Mouse (Mus musculus) embryonic facial prominence, embryonic 14.5 days (tissue): Measurements from ENCODE around the gene Lamp3. TPM values are rescaled to one million over a fixed set of nuclear protein-coding genes. Genes with fewer than 3 reads are reported as not detected.
"Not testable (repeated sequence)": the region's sequence is repeated elsewhere in the genome, so short reads cannot be mapped to it uniquely, and the experiment has no call there.

Source experiments
- ATAC-seq: fragments of 200-750 bp; cut with Nextera tagmentation; 2 replicates; pipeline ENCODE4 v1.8.0; 2017; ENCODE audit warnings: low read depth, moderate number of reproducible peaks, moderate TSS enrichment
- DNase-seq: peaks from one replicate; pipeline ENCODE4 v3.0.0-alpha.2; 2015; ENCODE audit warnings: low spot score
- H3K27ac ChIP-seq: fragments of 300-500 bp; sonication (generic); replicated peaks from 2 replicates; pipeline ENCODE4 v1.5.1; 2014; ENCODE audit warnings: low read depth, mild to moderate bottlenecking, low read length, moderate library complexity
- H3K27me3 ChIP-seq: fragments of 300-500 bp; sonication (generic); replicated peaks from 2 replicates; pipeline ENCODE4 v1.6.1; 2014; ENCODE audit warnings: low read length; ENCODE audit not compliant: control insufficient read depth, insufficient read depth
- H3K36me3 ChIP-seq: fragments of 300-500 bp; sonication (generic); 2 replicates; pipeline ENCODE4 v1.6.1; 2014; ENCODE audit warnings: low read length, mixed read lengths; ENCODE audit not compliant: control insufficient read depth, insufficient read depth
- H3K4me1 ChIP-seq: fragments of 300-500 bp; sonication (generic); 2 replicates; pipeline ENCODE4 v1.6.1; 2014; ENCODE audit warnings: antibody characterized with exemption, low read length; ENCODE audit not compliant: control insufficient read depth, insufficient read depth
- H3K4me2 ChIP-seq: fragments of 300-500 bp; sonication (generic); 2 replicates; pipeline ENCODE4 v1.6.1; 2014; ENCODE audit warnings: low read depth, mild to moderate bottlenecking, low read length, moderate library complexity, mixed read lengths
- H3K4me3 ChIP-seq: fragments of 300-500 bp; sonication (generic); 2 replicates; pipeline ENCODE4 v1.5.1; 2014; ENCODE audit warnings: low read depth, mild to moderate bottlenecking, low read length
- H3K9ac ChIP-seq: fragments of 300-500 bp; sonication (generic); 2 replicates; pipeline ENCODE4 v1.6.1; 2014; ENCODE audit warnings: low read depth, mild to moderate bottlenecking, low read length, moderate library complexity, mixed read lengths
- H3K9me3 ChIP-seq: fragments of 300-500 bp; sonication (generic); 2 replicates; pipeline ENCODE4 v1.6.1; 2016; ENCODE audit warnings: low read length; ENCODE audit not compliant: control insufficient read depth
- WGBS: fragments of 180-500 bp; shearing (Covaris S2); extraction: QIAGEN DNeasy Blood & Tissue Kit; methylation state at CpG from one replicate; pipeline ENCODE4 v1.1.7; 2014; 5-methylcytosine and 5-hydroxymethylcytosine counted together
- polyA plus RNA-seq: library from polyadenylated mRNA; unstranded; fragments of >200 nt; fragmentation: Nextera tagmentation; extraction: Ambion mirVana; gene quantifications from 2 replicates; pipeline ENCODE4 v1.2.1, GENCODE M21; 2014

Gene Lamp3
- polyA plus RNA-seq = 0.08 TPM in 1 of 2 replicates, not detected in the other

DNA sequence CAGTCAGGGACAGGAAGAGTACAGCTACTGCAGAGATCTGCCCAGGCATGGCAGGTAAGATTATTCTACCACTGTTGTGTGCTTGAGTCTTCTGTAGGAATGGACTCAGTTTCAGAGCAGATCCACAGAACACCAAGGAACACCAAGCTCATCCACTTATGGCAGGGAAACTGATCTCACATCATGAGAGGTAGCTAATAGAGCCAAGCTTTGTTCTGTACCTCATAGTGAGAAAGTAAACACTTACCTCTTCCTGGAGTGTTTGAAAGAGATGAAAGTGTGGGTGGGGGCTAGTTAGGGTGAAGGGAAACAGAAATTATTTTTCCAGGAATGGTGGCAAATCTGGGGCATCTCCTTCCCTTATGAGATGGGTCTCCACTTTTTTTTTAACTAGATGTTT, at the start of gene Lamp3:
Gene Lamp3 (minus strand): TSS at position 160 of the 400 bp plus-strand sequence.
- H3K27ac ChIP-seq = no peak within 1 kb of the TSS

DNA sequence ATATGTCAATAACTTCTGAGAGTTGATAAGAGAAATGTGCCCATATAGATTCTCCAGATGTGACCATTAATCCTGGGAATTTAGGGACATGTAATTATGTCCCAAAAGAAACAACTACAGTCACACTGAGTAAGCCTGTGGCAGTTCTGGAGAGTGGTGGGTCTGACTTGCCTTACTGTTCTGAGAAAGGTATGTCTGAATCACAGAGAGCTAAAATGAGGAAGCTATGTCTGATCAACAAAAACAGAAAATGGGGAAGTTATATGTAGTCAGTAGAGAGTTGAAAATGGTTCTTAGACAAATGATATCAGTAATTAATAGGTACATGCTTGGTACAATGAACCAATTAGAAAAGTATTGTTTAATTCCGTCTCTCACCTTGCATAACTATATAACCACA, 26.7 kb upstream of the Lamp3 start:
- H3K9ac ChIP-seq = no peak overlapping the region
- H3K4me2 ChIP-seq = no peak overlapping the region
- H3K9me3 ChIP-seq = no peaks in the 10 kb centered on the region
- H3K36me3 ChIP-seq = no peaks in the 10 kb centered on the region
- 81% methylated on average over 1 of the region's 1 CpGs for WGBS
- no peak overlapping the region for H3K4me3 ChIP-seq
- ATAC-seq (no peak), DNase-seq (no peak)
- H3K4me1 ChIP-seq = no peaks in the 10 kb centered on the region
- H3K27ac ChIP-seq = no peak overlapping the region
- H3K27me3 ChIP-seq = no peaks in the 10 kb centered on the region

More for the DNA sequence above, at the start of gene Lamp3:
- Histone ChIP-seq H3K4me1 (no peaks in the 10 kb centered on the region), H3K4me2 (no peak within 1 kb of the TSS), H3K9ac (no peak within 1 kb of the TSS), H3K4me3 (no peak within 1 kb of the TSS), H3K36me3 (no peaks in the 10 kb centered on the region), H3K27me3 (no peaks in the 10 kb centered on the region), H3K9me3 (no peaks in the 10 kb centered on the region)
- no peak for ATAC-seq
- no peak for DNase-seq

- not testable (repeated sequence) for H3K36me3 ChIP-seq, ATAC-seq, H3K4me3 ChIP-seq, H3K4me1 ChIP-seq, H3K4me2 ChIP-seq, DNase-seq, H3K9ac ChIP-seq, H3K27ac ChIP-seq, H3K9me3 ChIP-seq, H3K27me3 ChIP-seq
- 48% methylated on average over 2 of the region's 2 CpGs for WGBS
Observed at GRCm38 (mm10) chr16:19724139-19724538, 18.0 kb upstream of the Lamp3 start.

GRCm38 (mm10) chr16:19720959-19721358, 14.8 kb upstream of the Lamp3 start:
- no peaks in the 10 kb centered on the region for H3K9me3 ChIP-seq
- H3K27me3 ChIP-seq = no peaks in the 10 kb centered on the region; the same call in 1 of the 2 replicates
- no peaks in the 10 kb centered on the region for H3K36me3 ChIP-seq
- ATAC-seq = no peak
- DNase-seq = no peak
- no peak overlapping the region for H3K27ac ChIP-seq
- no peaks in the 10 kb centered on the region for H3K4me1 ChIP-seq
- H3K4me2 ChIP-seq = no peak overlapping the region
- WGBS = 47% methylated on average over 2 of the region's 2 CpGs
- no peak overlapping the region for H3K4me3 ChIP-seq
- no peak overlapping the region for H3K9ac ChIP-seq

DNA sequence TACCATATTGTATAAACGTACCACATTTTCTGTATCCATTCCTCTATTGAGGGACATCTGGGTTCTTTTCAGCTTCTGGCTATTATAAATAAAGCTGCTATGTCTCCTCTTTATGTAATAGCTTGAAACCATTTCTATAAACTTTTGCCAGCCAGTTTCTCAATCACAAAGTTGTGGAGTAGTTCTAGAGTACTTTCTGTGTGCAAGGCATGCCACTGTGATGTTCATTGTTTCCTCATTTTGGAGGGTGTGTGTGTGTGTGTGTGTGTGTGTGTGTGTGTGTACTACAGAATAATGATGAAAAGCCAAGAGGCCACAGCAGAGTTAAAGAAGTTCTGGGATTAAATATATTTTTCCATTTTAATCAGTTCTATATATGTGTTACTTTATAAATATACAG, 1.2 kb upstream of the Lamp3 start:
- no peaks in the 10 kb centered on the region for H3K36me3 ChIP-seq
- H3K4me3 ChIP-seq = no peak overlapping the region
- H3K9me3 ChIP-seq = no peaks in the 10 kb centered on the region
- no peaks in the 10 kb centered on the region for H3K27me3 ChIP-seq
- H3K4me1 ChIP-seq = no peaks in the 10 kb centered on the region
- H3K9ac ChIP-seq = no peak overlapping the region
- WGBS = 80% methylated on average over 1 of the region's 1 CpGs
- DNase-seq = no peak
- H3K4me2 ChIP-seq = no peak overlapping the region
- no peak for ATAC-seq
- H3K27ac ChIP-seq = no peak overlapping the region

GRCm38 (mm10) chr16:19699207-19699606, 7.0 kb downstream of the Lamp3 start:
- Histone ChIP-seq H3K4me1 (no peaks in the 10 kb centered on the region), H3K4me3 (no peak overlapping the region), H3K9me3 (no peaks in the 10 kb centered on the region), H3K9ac (no peak overlapping the region), H3K36me3 (no peaks in the 10 kb centered on the region), H3K27ac (no peak overlapping the region), H3K27me3 (no peaks in the 10 kb centered on the region), H3K4me2 (no peak overlapping the region)
- ATAC-seq (no peak), DNase-seq (no peak)

GRCm38 (mm10) chr16:19670768-19671357, 35.3 kb downstream of the Lamp3 start:
- H3K9ac ChIP-seq = no peak overlapping the region
- DNase-seq (no peak), ATAC-seq (no peak)
- no peaks in the 10 kb centered on the region for H3K9me3 ChIP-seq
- no peak overlapping the region for H3K27ac ChIP-seq
- H3K4me2 ChIP-seq = no peak overlapping the region
- H3K27me3 ChIP-seq = no peaks in the 10 kb centered on the region
- no peaks in the 10 kb centered on the region for H3K4me1 ChIP-seq
- 86% methylated on average over 2 of the region's 2 CpGs for WGBS
- H3K4me3 ChIP-seq = no peak overlapping the region
- H3K36me3 ChIP-seq = no peaks in the 10 kb centered on the region

DNA sequence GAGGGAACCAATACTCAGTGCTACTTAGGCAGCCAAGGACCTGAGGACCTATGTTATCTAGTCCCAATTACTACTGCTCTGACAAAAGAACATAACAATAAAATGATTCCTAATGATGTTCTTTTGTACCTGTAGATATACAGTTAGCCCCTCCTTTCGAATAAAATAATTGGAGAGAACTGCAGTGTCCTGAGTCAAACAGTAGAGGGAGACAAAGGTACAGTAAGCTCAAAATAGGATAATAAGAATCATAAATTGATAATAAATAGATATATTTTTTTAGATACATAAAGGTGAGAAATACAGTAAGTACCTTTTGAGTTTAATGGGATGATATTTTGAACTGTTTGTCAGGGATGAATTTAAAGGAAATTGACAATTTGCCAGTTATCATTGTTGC, 39.9 kb downstream of the Lamp3 start:
- DNase-seq (no peak), ATAC-seq (no peak)
- Histone ChIP-seq H3K4me2 (no peak overlapping the region), H3K4me1 (no peaks in the 10 kb centered on the region), H3K4me3 (no peak overlapping the region), H3K36me3 (no peaks in the 10 kb centered on the region), H3K27ac (no peak overlapping the region), H3K27me3 (no peaks in the 10 kb centered on the region), H3K9ac (no peak overlapping the region), H3K9me3 (no peaks in the 10 kb centered on the region)
- WGBS = 64% methylated on average over 1 of the region's 1 CpGs

DNA sequence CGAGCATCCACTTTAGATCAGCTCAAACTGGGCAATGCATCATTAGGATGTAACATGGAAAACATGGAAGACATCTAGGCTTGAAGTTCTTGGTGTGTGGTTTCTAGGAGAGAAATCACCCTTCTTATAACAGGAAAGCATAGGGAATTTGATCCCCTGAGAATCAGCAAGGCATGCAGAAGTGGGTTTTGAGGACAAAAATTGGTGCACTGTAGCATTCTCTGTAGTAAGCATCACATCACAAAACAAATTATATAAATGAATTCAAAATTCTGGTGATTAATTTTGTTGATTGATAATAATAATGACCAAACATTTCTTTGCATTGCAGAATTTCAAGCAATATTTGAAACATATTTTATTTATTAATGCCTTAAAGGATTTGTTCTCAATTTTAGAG, 76.4 kb downstream of the Lamp3 start, which contains the start of gene Olfr171:
Gene Olfr171 (minus strand): TSS at position 101 of the 400 bp plus-strand sequence.
- H3K4me3 ChIP-seq = no peak within 1 kb of the TSS
- no peak within 1 kb of the TSS for H3K4me2 ChIP-seq
- no peaks in the 10 kb centered on the region for H3K4me1 ChIP-seq
- WGBS = 84% methylated on average over 1 of the region's 1 CpGs
- H3K36me3 ChIP-seq = no peaks in the 10 kb centered on the region
- no peak for DNase-seq
- H3K9me3 ChIP-seq = no peaks in the 10 kb centered on the region
- no peak within 1 kb of the TSS for H3K9ac ChIP-seq
- no peak within 1 kb of the TSS for H3K27ac ChIP-seq
- no peak for ATAC-seq
- H3K27me3 ChIP-seq = no peaks in the 10 kb centered on the region
